Mouse (Mus musculus) forebrain, embryonic 15.5 days (tissue): ENCODE results near the gene Tm4sf1. TPM values are rescaled to one million over a fixed set of nuclear protein-coding genes. Genes with fewer than 3 reads are reported as not detected.

Experiments used
- ATAC-seq: fragments of 200-750 bp; cut with Nextera tagmentation; replicated peaks from 2 replicates; pipeline ENCODE4 v1.8.0; 2017; ENCODE audit warnings: mild to moderate bottlenecking, moderate TSS enrichment, moderate library complexity
- H3K27ac ChIP-seq: fragments of 300-500 bp; sonication (generic); replicated peaks from 2 replicates; pipeline ENCODE4 v1.5.1; 2015; ENCODE audit warnings: mild to moderate bottlenecking, inconsistent platforms
- H3K27me3 ChIP-seq: fragments of 300-500 bp; sonication (generic); 2 replicates; pipeline ENCODE4 v1.6.1; 2015; ENCODE audit warnings: inconsistent platforms
- H3K36me3 ChIP-seq: fragments of 300-500 bp; sonication (generic); 2 replicates; pipeline ENCODE4 v1.6.1; 2015; ENCODE audit warnings: mild to moderate bottlenecking, inconsistent platforms
- H3K4me1 ChIP-seq: fragments of 300-500 bp; sonication (generic); 2 replicates; pipeline ENCODE4 v1.6.1; 2015; ENCODE audit warnings: inconsistent platforms
- H3K4me2 ChIP-seq: fragments of 300-500 bp; sonication (generic); replicated peaks from 2 replicates; pipeline ENCODE4 v1.6.1; 2015; ENCODE audit warnings: mild to moderate bottlenecking, inconsistent platforms
- H3K4me3 ChIP-seq: fragments of 300-500 bp; sonication (generic); 2 replicates; pipeline ENCODE4 v1.5.1; 2015; ENCODE audit warnings: mild to moderate bottlenecking, inconsistent platforms
- H3K9ac ChIP-seq: fragments of 300-500 bp; sonication (generic); replicated peaks from 2 replicates; pipeline ENCODE4 v1.6.1; 2015; ENCODE audit warnings: mild to moderate bottlenecking, inconsistent platforms
- H3K9me3 ChIP-seq: fragments of 300-500 bp; sonication (generic); 2 replicates; pipeline ENCODE4 v1.6.1; 2016; ENCODE audit warnings: inconsistent platforms
- WGBS: fragments of 180-500 bp; shearing (Covaris S2); methylation state at CpG from one replicate; pipeline ENCODE4 v1.1.7; 2015; ENCODE audit warnings: mixed read lengths; 5-methylcytosine and 5-hydroxymethylcytosine counted together
- polyA plus RNA-seq: library from polyadenylated mRNA; unstranded; fragments of >200 nt; fragmentation: Nextera tagmentation; extraction: Ambion mirVana; gene quantifications from 2 replicates; pipeline ENCODE4 v1.2.1, GENCODE M21; 2015

The Tm4sf1 gene
- polyA plus RNA-seq, 1 experiment from 2014 or later: 15.7 TPM

DNA sequence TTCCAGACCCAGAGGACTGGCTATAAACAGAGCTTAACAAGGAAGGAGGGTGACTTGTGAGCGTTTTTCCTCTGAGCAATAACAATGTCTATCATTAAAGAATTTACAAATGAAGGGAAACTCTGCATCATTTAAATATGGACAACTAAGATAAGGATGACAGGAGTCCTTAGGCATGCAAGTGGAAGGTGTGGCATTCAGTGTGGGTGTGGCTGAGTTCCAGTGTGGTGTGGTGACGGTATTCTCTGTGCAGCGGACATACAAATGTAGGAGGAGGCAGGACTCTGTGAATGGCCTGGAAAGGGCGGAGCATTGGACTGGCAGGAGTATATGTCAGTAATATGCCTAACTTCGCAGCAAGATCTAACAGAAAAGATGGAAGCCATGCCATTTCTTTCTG, 24.3 kb downstream of the Tm4sf1 start:
- WGBS: 83% methylated on average over 5 of the region's 5 CpGs
- Histone ChIP-seq H3K36me3 (no peaks in the 10 kb centered on the region), H3K9me3 (no peaks in the 10 kb centered on the region), H3K27me3 (no peaks in the 10 kb centered on the region), H3K4me1 (no peaks in the 10 kb centered on the region), H3K4me2 (no peak overlapping the region), H3K4me3 (no peak overlapping the region), H3K9ac (no peak overlapping the region), H3K27ac (no peak overlapping the region)
- no peak for ATAC-seq

DNA sequence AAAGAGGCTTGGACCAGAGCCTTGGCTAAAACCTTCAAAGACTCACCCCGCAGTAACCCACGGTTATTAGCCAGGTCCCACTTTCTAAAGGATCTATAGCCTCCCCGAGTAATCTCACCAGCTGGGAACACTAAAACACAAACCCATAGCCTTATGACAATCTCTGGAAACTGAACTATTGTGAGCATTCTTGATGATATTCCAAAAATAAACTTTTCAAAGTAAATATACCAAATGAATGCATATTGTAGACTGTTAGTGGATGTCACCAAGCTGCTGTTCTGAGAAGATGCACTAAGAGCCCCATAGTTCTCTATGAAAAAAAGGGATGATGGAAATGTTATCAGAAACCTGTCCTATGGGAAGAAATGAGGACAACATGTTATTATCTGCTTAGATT, 25.0 kb downstream of the Tm4sf1 start:
- Histone ChIP-seq H3K9me3 (no peaks in the 10 kb centered on the region), H3K27ac (no peak overlapping the region), H3K4me2 (no peak overlapping the region), H3K9ac (no peak overlapping the region), H3K27me3 (no peaks in the 10 kb centered on the region), H3K4me1 (no peaks in the 10 kb centered on the region), H3K4me3 (no peak overlapping the region), H3K36me3 (no peaks in the 10 kb centered on the region)
- 82% methylated on average over 3 of the region's 3 CpGs for WGBS
- no peak for ATAC-seq

DNA sequence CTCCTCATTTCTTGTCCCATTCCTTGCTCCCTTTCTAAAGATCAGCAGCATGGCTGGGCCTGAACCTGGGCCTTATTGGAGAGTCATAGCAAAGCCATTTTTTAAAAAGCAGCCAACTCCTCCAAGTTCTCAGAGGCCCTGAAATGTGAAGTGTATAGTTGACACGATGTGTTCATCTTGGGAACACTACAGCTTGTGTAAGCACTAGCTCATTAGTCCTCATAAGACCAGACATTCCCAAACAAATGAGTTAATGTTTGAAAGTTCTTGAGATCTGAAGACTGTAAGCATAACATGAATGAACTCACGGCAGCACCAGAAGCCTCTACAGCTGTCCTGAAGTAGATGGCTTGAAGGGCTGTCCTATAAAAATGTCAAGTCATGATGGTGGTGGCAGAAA, 32.8 kb downstream of the Tm4sf1 start:
- Histone ChIP-seq H3K4me3 (no peak overlapping the region), H3K4me1 (no peaks in the 10 kb centered on the region), H3K4me2 (no peak overlapping the region), H3K9ac (no peak overlapping the region), H3K9me3 (no peaks in the 10 kb centered on the region), H3K27ac (no peak overlapping the region), H3K27me3 (no peaks in the 10 kb centered on the region), H3K36me3 (no peaks in the 10 kb centered on the region)
- no peak for ATAC-seq
- WGBS: 72% methylated on average over 2 of the region's 2 CpGs

DNA sequence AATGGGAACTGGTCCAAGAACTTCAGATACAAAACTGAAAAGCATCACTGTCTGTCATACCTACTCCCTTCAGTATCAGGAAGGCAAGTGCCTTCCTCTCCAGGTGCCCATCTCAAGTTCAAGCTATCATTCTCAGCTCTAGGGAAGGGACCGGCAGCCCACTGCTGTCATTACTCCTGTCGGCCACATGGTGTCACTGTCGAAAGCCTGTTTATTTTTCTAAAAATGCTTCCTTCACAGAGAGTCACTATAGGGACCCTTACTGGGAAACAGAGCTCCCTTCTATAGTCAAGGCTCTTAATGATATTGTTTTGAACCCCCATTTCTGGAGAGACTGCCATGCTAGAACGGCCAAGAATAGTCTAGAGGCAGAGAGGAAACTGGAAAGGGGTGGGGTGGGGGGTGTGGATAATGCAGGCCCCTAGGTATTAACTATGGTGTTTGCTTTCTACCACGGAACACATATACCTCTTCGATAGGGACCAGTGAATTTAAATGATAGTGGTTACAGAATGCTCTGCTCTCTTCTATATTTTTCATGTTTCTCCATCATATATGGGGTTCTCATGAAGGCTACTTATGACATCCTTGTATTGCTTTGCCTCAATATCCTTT, 34.1 kb downstream of the Tm4sf1 start:
- H3K4me3 ChIP-seq: no peak overlapping the region
- no peak overlapping the region for H3K4me2 ChIP-seq
- H3K27me3 ChIP-seq: no peaks in the 10 kb centered on the region
- 35% methylated on average over 6 of the region's 6 CpGs for WGBS
- ATAC-seq: peak; percentile 81
- H3K36me3 ChIP-seq: no peaks in the 10 kb centered on the region
- no peaks in the 10 kb centered on the region for H3K9me3 ChIP-seq
- H3K4me1 ChIP-seq: no peaks in the 10 kb centered on the region
- no peak overlapping the region for H3K9ac ChIP-seq
- no peak overlapping the region for H3K27ac ChIP-seq

DNA sequence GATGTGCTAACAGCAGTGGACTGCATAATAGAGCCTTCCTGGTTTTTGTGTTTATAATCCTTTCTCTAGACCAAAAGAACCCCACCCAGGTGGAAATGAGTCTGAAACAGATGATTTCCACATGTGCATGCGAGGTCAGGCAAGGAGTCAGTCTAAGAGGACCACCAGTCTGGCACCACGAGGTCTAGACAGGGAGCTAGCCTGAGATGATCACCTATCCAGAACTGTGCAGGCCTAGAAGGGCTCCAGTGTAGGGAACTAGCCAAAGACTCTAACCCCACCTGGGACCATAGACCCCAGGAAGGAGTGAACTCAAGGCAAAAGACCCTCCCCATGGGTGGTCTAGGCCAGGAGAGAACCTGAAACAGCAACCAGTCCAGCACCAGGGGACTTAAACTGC, 48.7 kb downstream of the Tm4sf1 start:
- no peak for ATAC-seq
- H3K4me1 ChIP-seq: no peaks in the 10 kb centered on the region
- H3K36me3 ChIP-seq: no peaks in the 10 kb centered on the region
- no peak overlapping the region for H3K9ac ChIP-seq
- H3K27ac ChIP-seq: no peak overlapping the region
- 69% methylated on average over 2 of the region's 2 CpGs for WGBS
- no peaks in the 10 kb centered on the region for H3K27me3 ChIP-seq
- no peaks in the 10 kb centered on the region for H3K9me3 ChIP-seq
- no peak overlapping the region for H3K4me2 ChIP-seq
- H3K4me3 ChIP-seq: no peak overlapping the region

DNA sequence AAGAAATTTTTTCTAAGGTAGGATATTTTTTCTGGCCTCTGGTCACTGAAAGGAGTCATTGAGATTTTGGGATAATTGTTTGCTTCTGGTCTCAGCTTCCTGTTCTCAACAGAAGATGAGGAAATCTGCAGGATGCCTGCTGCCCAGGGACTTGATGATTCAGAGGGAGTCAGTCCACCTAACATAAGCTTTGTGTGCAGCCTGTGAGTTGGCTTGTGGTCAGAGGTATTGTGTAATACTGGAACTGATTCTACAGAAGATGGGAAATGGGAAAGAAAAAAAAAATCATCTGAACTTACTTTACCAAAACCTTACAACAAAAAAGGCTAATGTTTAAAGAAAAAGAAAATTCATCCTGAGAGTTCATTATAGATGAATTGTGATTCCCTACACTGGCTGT, 49.2 kb downstream of the Tm4sf1 start:
- ATAC-seq: no peak
- Histone ChIP-seq H3K9ac (no peak overlapping the region), H3K27ac (no peak overlapping the region), H3K27me3 (no peaks in the 10 kb centered on the region), H3K4me1 (no peaks in the 10 kb centered on the region), H3K36me3 (no peaks in the 10 kb centered on the region), H3K9me3 (no peaks in the 10 kb centered on the region), H3K4me3 (no peak overlapping the region), H3K4me2 (no peak overlapping the region)

DNA sequence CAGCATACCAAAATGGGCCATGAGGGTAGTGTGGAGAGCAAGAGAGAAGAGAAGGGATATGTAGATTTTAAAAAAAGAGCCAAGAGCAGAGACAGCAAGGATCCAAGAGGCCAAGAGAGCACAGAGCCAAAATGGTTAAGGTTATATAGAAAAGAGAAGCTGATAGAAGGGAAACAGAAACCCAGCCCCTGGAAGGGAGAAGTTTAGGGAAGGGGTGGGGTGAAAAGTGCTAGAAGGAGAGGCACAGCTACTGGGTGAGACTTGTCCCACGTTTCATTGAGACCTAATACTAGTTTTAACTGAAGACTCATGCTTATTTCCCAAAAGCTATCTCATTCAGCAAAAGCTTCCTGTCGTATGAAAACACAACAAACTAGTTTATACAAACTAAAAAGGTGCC, 56.5 kb downstream of the Tm4sf1 start:
- no peak overlapping the region for H3K27ac ChIP-seq
- WGBS: 73% methylated on average over 2 of the region's 2 CpGs
- H3K27me3 ChIP-seq: no peaks in the 10 kb centered on the region
- no peaks in the 10 kb centered on the region for H3K9me3 ChIP-seq
- H3K4me3 ChIP-seq: no peak overlapping the region
- no peak overlapping the region for H3K9ac ChIP-seq
- no peaks in the 10 kb centered on the region for H3K4me1 ChIP-seq
- H3K4me2 ChIP-seq: no peak overlapping the region
- H3K36me3 ChIP-seq: no peaks in the 10 kb centered on the region
- ATAC-seq: no peak

Other genes starting within 250 kb of the Tm4sf1 start
- 0.11 TPM in 1 of 2 replicates, not detected in the other for gene Tm4sf4, start 123.3 kb upstream of the Tm4sf1 start, polyA plus RNA-seq